10 mouse cellular contexts compared by ENCODE assay signal in genomic region chr16:90897651-90898050, GRCm38 (mm10). TPM values are rescaled to one million over a fixed set of nuclear protein-coding genes. Genes with fewer than 3 reads are reported as not detected.
DNase-seq lines count a peak whose midpoint lies in the region.
"Had no signal": no experiment of that assay in that cellular context is flagged by ENCODE, and none has a peak within 500 bp of the region (broad histone marks: within the 10 kb centered on the region; RNA-seq: fewer than 3 reads in every experiment).

No protein-coding gene starts in this region.

- DNase-seq in gastrocnemius, postnatal 10 days, result peak; percentile 46
- DNase-seq in gastrocnemius, postnatal 36 days, result no peak
- peak; percentile 37 to 64 for DNase-seq in kidney, postnatal 36 days
- DNase-seq in kidney, postnatal 4 days, result no peak
- DNase-seq in adrenal gland, postnatal 14 days, result peak; percentile 91
- DNase-seq in lung, postnatal 25 days (ENCODE audit: low spot score), result peak; percentile 18
- no peak for DNase-seq in ovary, postnatal 10 days (ENCODE audit: low spot score)
- no peak for DNase-seq in cerebellum, postnatal 4 days (ENCODE audit: low spot score in 2 of 2)
- DNase-seq: cerebellum, adult 9-10 months; layer of hippocampus, adult 9-11 months had no signal

- intact Hi-C loops in gastrocnemius, postnatal 36 days (cut with DNase I), result no loop called here

RNA-seq across cellular contexts. Expression of gene Cfap298, which starts 37.3 kb away (rescaled TPM):
- 10 to 100 TPM; 23.8 to 27.0 TPM for total RNA-seq in gastrocnemius, postnatal 10 days (2021)
- total RNA-seq in gastrocnemius, postnatal 36 days (2021), result 10 to 100 TPM; 27.2 to 32.5 TPM
- total RNA-seq in adrenal gland, postnatal 14 days (2021), result 30.2 and 30.3 TPM in 2 replicates

Comparison
In these comparisons a context has a peak if more than half of its experiments do, and no peak if none do; other contexts are left out.
1. DNase-seq: peak in gastrocnemius, postnatal 10 days (single experiment), kidney, postnatal 36 days (2 of 2), adrenal gland, postnatal 14 days (single experiment) and lung, postnatal 25 days (single experiment); none in gastrocnemius, postnatal 36 days (0 of 2), kidney, postnatal 4 days (0 of 2), ovary, postnatal 10 days (single experiment) and cerebellum, postnatal 4 days (0 of 2).